Mouse (Mus musculus) spleen, adult 12 weeks (tissue): ENCODE measurements at regions not wholly inside any gene's neighbourhood (a gene's known extent, or its start where the extent isn't known, plus 50 kb on each side); places are given as distances from the start of the nearest gene placed in this dataset.

Source experiments
- DNase-seq: peaks from one replicate; pipeline ENCODE4 v3.0.0; 2022; ENCODE audit warnings: low spot score

DNA sequence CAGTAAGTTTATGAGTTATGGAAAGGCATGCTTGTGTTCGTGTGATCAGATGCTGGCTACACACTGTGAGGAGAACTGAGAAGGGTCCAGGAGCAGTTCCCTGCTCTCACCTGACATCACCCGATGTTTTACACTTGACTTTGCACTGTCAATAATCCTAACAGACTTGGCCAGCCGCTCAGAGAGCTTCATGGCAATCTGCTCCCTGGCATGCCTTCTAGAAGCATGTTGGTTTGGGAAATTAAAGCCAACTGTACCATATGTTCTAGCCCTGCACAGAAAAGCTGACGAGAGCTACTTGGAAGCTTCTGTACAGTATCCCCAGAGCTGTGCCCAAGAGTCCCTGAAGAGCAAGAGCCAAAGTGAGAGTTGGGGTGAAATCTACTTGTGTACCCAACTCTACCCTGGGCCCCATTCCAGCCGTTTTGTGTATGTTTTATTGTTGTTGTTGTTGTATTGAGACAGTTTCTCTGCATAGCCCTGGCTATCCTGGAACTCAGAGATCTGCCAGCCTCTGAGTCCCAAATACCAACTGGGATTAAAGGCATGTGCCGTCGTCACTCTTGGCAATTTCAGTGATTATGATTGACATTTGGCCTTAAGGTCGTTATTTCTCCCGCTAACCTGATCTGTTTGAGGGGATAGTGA, 56.5 kb upstream of the Cnksr3 start:
- no peak for DNase-seq

DNA sequence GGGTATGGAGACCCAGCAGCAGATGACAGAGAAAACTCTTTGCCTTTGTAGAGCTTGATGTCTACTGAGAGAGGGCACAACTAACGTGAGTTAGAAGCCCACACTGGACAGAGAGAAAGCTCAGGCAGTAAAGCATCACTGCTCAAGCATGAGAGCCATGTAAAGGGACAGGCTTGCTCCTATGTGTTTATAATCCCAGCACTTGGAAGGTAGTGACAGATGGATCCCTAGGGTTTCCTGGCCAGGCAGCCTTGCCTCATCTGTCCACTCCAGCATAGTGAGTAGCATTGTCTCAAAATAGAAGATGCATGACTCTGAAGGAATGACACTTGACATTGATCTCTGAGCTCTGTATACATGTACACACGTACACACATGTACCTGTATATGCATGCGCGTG, 55.9 kb upstream of the Cnksr3 start:
- DNase-seq, result no peak

DNA sequence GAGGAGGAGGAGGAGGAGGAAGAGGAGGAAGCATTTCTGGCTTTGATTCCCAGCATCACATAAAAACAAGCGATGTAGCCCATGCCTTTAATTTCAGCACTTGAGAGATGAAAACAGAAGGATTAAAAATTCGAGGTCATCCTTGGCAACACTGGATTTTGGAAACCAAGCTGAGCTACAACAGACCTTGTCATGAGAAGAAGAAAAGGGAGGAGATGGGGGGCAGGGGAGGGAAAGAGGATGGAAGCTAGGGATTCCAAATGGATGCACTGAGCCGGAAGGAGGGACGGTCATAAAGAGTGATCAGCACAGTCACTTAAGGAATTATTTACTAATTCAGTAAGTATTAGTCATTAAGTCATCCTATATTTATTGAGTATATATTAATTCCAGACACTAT, 55.1 kb upstream of the Cnksr3 start:
- no peak for DNase-seq

DNA sequence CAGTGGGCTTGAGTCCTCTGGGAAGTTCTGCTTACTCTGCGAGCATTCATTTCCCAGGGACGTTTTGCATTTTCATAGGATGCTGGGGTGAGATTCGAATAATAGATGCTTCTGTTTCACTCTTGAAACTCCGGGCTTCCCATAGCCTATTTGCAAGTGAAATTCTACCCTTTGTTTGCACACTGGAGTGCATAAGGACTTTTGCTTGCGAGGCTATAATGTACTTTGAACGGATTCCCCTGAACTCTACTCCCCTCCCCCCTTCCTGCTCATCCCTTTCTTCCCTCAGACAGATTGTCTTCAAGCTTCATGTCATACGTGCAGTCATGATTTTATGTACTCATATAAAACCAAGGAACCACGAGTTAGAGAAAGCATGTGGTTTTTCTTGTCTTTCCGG, 53.4 kb upstream of the Cnksr3 start:
- DNase-seq, result no peak

DNA sequence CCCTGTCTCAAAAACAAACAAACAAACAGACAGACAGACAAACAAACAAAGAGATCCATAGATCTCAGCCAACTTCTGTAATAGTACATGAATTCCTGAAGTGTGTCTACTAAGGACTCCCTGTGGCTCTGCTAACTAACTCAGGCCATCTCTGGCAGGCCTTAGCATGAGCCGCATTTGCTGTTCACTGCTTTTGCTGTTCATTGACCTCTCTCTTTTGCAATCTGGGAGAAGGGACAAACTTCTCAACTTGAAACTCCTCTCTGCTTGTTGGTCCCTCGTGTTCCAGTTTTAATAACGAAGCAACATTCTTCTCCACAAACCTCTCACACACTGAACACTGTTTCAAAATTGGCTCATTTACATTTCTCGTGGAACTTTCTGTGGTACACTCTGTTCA, 52.7 kb upstream of the Cnksr3 start:
- no peak for DNase-seq
